Mouse (Mus musculus) lung, adult 2 months (tissue): ENCODE data around the gene Pde8b.

Experiments used
- CTCF ChIP-seq: fragments of 200-500 bp; IDR thresholded peaks from 2 replicates; pipeline ENCODE4 v1.5.1; 2011; ENCODE audit warnings: mild to moderate bottlenecking, low read length, control low read depth; ENCODE audit not compliant: insufficient read depth
- POLR2A ChIP-seq: fragments of 200-500 bp; IDR thresholded peaks from 2 replicates; pipeline ENCODE4 v1.6.1; 2011; ENCODE audit warnings: low read depth, mild to moderate bottlenecking, control low read depth, low read length, borderline replicate concordance; ENCODE audit errors: extremely low read depth

DNA sequence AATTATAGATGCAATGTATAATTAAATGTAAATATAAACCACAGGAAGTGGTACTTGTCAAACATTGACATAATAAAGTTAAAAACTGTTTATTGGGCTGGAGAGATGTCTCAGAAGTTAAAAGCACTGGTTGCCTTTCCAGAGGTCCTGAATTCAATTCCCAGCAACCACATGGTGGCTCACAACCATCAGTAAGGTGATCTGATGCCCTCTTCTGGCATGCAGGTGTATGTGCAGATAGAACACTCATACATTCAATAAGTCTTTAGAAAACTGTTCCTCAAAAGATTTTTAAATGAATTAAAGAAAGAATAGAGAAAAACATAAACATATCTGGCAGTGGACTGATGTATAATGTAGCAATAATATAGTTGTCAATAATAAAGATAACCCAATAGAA lies 179.9 kb downstream of the Pde8b start:
- no peak for TF ChIP-seq CTCF
- no peak for TF ChIP-seq POLR2A
